Mouse (Mus musculus) myocyte (in vitro differentiated cells): ENCODE results near the gene Mex3d.

Experiments
- MYOD1 ChIP-seq, 3 experiments: IDR thresholded peaks; one replicate each; pipeline ENCODE4 v1.6.1; 2011; ENCODE audit warnings: control low read depth in 2 of 3, low read depth in 2 of 3, mild to moderate bottlenecking in 2 of 3, moderate library complexity in 1 of 3; ENCODE audit not compliant: insufficient read length in 2 of 3, control insufficient read depth in 1 of 3
- POLR2A ChIP-seq: IDR thresholded peaks from one replicate; pipeline ENCODE4 v1.6.1; 2011; ENCODE audit warnings: low read depth, mild to moderate bottlenecking, control low read depth, moderate library complexity; ENCODE audit not compliant: insufficient read length

DNA sequence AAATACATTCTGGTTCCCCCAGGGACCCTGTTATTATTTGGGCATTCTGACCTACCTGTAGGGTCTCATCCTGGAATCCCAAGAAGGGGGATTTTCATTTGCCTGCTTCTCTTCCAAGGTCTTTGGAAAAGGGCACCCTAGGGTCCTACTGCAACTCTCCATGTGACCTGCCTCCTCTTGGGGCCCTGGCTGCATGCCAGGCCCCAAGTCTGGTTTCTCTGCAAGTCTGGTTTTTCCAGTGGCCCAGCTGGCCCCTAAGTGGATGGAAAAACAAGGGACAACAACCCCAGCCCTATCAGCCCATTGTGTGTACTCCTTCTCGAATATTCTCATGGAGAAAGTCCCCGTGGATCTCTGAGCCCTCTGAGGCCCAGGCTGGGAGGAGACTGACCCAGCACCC lies 56.6 kb downstream of the Mex3d start:
- no peak for TF ChIP-seq MYOD1 (IDR thresholded peaks at IDR 0.05; ENCODE audit: control insufficient read depth in 1 of 3, insufficient read length in 2 of 3, low read depth in 2 of 3)
- no peak for TF ChIP-seq POLR2A
